Mouse (Mus musculus) testis, postnatal 14 days (tissue): ENCODE results near the gene Tmsb15l.
"Not testable (repeated sequence)": the region's sequence is repeated elsewhere in the genome, so short reads cannot be mapped to it uniquely, and the experiment has no call there.

ENCODE experiments used
- DNase-seq: peaks from one replicate; pipeline ENCODE4 v3.0.0; 2021; ENCODE audit warnings: low spot score

The Tmsb15l gene

DNA sequence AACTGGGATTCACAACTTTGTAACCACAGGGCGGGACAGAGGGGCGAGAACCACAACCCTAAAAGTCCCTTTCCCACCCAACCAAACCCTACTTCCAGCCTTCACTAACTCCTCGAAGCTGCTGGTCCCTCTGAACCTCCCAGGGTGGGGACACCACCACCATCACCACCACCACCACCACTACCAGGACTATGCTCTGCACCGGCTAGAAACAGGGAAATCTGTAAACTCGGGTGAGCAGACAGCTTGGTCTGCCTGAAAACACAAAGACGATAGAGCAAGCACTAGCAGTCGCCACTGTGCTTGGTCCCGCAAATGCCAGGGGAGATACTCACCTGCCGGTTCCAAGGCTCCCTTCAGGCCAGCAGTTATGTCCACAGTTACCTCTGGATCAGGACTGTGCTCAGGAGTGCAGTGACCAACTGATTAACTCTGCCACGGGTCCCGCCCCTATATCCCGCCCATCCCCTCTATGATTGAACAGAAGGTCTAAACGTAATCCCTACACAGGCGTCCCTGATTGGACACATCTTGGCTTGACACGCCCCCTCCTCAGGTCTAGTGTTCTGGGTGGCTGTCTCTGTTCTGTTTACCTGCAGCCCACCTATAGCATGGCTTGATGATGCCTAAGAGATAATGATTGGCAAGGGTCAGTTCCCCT lies at the start of gene Tmsb15l, which contains the start of gene Tmsb15b1:
TSS of gene Tmsb15l (minus strand) at position 446 of the 661 bp plus-strand sequence.
TSS of gene Tmsb15b1 (minus strand) at position 451 of the 661 bp plus-strand sequence.
- peak; percentile 76 for DNase-seq

DNA sequence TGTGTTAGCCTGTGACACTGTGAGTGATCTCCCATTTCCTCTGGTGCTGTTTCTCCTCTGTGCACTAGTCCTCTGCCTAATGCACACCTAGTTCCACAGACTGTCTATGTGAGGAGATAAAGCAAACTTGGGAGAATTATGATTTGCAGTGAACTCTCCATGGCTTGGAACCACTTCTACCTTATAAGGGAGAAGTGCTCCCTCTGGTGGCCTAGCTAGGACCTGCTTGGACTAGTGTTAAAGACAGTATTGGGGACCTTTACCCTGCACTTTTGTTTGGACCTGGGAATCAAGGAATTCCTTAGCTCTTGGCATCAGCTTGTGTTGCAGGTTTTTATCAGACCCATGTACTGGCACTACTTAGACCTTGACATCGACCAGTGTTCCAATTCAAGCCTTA lies 42.6 kb upstream of the Tmsb15l start:
- DNase-seq, result peak; percentile 47

DNA sequence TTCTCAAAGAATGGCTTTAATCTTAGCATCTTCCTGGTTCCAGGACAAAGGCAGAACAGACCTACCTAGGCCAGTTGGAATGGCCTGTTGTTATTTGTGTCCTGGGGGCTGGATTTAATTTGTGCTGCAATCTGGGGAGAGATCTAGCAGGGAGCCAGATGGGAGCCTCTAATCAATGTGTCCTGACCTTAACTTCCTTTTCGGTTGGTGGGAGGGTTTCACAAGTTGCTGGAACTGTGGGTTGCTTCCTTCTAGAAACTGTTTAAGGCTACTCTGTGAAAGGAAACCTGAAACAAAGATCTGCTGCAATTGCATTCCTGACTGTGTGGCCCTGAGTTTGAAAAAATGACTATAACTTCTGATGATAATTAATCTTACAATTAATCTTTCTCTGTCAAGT lies 41.0 kb upstream of the Tmsb15l start:
- DNase-seq, result no peak

DNA sequence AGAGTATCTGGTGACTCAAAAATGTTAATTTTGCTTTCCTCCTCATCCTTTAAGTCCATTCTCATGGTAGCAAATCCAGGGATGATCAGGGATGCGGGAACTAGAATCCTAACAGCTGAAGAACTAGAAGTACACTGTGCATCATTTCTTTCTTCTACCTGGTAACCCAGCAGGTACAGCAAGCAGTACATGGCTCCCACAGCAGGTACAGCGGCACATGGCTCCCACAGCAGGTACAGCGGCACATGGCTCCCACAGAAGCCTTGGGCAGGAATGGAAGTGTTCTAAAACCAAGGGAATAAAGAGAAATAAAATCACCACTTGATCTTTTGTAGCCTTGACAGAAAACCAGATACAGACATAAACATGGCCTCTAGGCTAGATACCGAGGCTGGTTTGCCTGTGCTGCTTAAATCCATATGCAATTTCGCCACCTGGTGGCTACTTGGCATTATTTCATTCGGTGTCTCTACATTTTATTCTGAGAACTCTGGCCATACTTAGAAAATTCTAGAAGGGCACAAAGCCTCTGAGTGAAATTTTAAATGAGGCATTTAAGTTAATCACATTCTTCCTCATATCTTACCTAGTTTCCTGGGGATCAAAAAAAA lies 38.5 kb upstream of the Tmsb15l start:
- peak; percentile 17 for DNase-seq

DNA sequence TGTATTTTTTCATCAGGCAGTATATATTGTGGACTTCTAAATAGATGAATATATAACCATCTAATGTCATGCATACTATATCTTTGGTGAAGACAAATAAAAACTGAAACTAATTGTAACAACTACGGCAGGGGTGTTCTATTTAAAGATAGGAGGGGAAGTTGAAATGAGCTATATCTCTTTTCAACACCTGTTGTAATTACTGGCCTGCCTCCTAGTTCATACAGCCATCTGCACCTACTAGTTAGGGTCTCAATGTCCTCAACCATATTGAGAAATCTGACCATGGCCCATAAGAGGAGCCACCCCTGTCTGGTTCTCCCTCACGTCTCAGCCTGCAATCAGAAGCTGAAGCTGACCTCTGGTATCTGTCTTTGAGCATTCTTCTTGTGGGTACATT lies 19.6 kb upstream of the Tmsb15l start:
- no peak for DNase-seq

DNA sequence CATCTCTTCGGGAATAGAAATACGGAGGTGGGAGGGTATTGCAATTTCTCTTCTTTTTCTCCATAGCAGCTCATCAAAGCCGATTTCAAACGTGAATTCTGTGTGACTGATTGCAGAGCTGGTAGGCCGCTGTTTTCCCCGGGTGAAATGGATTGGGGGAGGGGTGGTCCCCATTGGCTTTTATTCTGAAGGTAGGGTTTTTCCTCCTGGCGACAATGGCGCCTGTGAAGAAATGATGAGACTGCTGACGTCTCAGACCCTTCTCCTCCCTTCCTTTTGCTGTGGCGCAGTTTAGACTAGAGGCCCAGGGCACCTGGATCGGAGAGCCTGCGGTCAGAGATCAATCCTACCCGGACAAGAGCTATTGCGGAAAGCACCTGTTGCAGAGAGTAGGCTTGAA lies 17.0 kb upstream of the Tmsb15l start:
- no peak for DNase-seq

DNA sequence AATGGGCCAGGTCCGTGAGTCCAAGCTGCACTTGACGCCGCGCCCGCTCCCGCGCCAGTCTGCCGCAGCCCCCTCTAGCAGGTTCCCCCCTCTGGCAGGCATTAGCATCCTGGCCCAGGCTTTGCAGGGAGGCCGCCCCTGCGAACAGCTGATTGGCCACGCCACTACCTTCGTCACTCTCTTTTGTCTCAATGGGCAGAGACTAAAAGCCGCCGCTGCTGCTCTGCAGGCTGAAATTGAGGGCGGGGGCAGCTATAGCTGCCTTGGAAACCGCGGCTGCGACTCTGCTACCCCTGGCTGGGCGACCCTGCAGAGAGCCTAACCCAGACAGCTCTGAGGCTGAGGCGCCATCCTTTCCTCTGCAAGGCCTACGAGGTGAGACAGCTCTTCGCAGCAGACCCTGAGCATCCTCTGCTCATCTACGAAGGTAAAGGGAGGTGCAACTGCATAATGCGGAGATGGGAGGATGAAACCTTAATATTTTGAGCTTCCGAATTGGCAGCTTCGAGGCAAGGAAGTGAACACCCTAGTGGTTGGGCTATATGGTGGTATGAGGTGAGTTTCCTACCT lies 16.4 kb upstream of the Tmsb15l start, which contains the start of gene Zcchc18:
TSS of gene Zcchc18 (plus strand) at position 178 of the 570 bp plus-strand sequence.
- DNase-seq, result peak; percentile 65

DNA sequence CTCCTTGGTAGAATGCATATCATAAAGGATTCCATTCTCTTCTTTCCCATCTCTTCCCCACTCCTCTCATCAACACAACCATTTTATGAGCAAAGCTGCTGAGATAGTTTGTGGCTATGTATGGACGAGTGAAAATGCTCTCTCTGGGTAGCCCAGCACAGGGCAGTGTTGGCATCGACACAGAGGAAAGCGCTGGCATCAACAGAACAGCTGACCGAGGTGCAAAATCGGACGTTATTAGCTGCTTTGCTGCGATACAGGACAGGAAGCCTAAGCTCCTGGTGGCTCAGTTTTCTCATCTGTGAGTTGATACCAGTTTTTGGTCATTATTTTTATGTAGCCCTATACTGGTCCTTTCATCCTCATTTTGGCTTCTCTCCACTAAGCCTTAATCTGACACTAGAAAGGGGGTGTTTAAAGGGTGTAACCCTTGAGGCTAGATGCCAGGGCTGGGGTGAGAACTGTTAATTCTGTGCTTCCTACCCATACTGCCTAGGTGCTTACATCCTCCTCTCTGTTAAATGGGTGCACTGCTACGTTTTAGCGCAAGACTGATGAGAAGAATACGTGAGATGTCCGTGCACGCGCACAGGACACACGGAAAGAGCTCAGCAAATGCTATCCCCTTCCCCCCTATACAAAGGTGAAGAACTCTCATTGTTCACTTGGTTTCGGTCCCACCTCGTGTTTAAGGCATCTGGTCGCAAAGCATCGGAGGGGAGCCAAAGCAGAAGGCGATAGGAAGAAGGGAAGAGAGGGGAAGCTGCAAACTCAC lies 15.7 kb upstream of the Tmsb15l start:
- no peak for DNase-seq

GRCm38 (mm10) chrX:136991274-136991673 lies 14.6 kb upstream of the Tmsb15l start:
- no peak for DNase-seq

DNA sequence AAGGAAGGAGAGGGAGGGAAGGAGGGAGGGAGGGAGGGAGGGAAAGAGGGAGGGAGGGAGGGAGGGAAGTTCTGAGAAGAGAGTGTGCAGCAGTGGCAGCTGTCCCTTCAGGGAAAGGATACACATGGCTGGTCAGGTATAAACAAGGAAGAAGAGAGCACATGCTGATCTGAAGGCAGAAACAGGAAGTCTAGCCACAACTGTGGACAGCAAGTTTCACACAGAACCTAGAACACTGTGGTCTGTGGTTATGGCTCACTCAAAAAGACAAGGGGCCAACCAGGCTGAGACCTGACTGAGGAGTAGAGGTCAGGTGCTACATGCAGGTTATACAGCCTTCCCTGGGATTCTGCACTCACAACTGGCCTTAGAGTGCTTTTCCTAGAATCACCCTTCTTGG lies 9.4 kb upstream of the Tmsb15l start:
- DNase-seq, result no peak

DNA sequence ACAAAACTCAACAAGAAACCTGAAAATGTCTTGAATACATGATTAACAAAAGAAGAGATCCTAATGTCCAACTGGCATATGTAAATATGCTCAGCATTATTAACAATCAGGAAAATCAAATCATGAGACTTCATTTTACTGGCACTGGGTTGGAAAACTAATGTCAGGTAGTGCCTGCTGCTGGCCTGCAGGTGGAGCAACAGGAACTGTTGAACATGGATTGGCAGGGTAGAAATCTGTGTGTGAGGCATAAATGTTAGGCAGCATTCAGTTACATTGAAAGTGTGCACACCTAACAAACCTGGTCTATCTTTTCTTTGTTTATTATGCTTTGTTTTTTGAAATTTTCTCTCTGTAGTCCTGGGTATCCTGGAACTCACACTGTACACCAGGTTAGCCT lies 1.9 kb upstream of the Tmsb15l start:
- no peak for DNase-seq

- not testable (repeated sequence) for DNase-seq
Measured at GRCm38 (mm10) chrX:136975397-136975796, 1.3 kb downstream of the Tmsb15l start, which contains the start of gene Tmsb15b2. TSS of gene Tmsb15b2 (minus strand) at chrX:136975497.

- no peak for DNase-seq
Measured at GRCm38 (mm10) chrX:136959688-136960087, 17.0 kb downstream of the Tmsb15l start.

- not testable (repeated sequence) for DNase-seq
Measured at GRCm38 (mm10) chrX:136958300-136958699, 18.4 kb downstream of the Tmsb15l start.

DNA sequence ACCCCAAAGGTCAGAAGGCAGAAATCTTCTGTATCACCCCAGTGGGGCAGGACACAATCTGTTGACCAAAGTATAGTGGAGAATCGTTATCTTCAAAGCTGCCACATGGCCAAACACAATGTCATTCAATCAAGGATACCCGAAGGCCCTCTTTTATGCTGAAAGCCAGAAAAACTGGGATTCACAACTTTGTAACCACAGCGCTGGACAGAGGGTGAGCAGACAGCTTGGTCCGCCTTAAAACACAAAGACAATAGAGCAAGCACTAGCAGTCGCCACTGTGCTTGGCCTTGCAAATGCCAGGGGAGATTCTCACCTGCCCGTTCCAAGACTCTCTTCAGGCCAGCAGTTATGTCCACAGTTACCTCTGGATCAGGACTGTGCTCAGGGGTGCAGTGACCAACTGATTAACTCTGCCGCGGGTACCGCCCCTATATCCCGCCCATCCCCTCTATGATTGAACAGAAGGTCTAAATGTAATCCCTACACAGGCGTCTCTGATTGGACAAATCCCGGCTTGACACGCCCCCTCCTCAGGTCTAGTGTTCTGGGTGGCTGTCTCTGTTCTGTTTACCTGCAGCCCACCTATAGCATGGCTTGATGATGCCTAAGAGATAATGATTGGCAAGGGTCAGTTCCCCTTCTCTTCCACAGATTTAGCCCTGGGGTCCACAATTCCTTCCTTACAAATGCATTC lies 18.9 kb downstream of the Tmsb15l start:
- DNase-seq, result peak; percentile 70

GRCm38 (mm10) chrX:136937985-136938384 lies 38.7 kb downstream of the Tmsb15l start:
- no peak for DNase-seq

DNA sequence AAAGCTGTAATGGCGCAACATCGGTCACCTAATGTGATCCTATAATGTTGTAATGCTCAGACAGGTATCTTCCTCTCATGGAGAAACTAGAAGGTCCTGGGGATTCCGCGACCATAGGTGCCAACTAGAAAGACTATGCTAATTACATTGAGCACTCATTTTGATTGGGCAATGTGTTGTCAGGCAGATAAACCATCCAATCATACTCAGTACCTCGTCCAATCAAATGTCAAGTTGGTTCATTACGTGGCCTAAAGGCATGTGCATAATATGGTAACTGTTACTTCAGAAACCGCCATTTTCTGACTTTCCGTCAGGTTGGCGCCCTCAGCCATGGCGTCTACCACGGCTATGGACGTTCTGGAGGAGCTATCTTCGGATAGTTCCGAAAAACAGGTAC lies 49.6 kb downstream of the Tmsb15l start, which contains the start of gene H2bfm:
TSS of gene H2bfm (plus strand) at position 295 of the 400 bp plus-strand sequence.
- DNase-seq, result peak; percentile 70

- DNase-seq, result no peak
Measured at GRCm38 (mm10) chrX:136925863-136926262, 50.8 kb downstream of the Tmsb15l start.
